Mouse (Mus musculus): ENCODE measurements around the gene F3. TPM values are rescaled to one million over a fixed set of nuclear protein-coding genes. Genes with fewer than 3 reads are reported as not detected.

The F3 gene
- total RNA-seq, 2 experiments from 2014 or later = 42.7 to 45.5 TPM

GRCm38 (mm10) chr3:121703155-121703879, 20.0 kb upstream of the F3 start:
- intact Hi-C loops (cut with DNase I) = no loop called here
- DNase-seq (ENCODE audit: low spot score in 2 of 2) = no peak

GRCm38 (mm10) chr3:121703880-121704243, 19.5 kb upstream of the F3 start:
- DNase-seq (ENCODE audit: low spot score in 2 of 2) = peak in 1 of 2 experiments; percentile 43
- intact Hi-C loops (cut with DNase I) = no loop called here

DNA sequence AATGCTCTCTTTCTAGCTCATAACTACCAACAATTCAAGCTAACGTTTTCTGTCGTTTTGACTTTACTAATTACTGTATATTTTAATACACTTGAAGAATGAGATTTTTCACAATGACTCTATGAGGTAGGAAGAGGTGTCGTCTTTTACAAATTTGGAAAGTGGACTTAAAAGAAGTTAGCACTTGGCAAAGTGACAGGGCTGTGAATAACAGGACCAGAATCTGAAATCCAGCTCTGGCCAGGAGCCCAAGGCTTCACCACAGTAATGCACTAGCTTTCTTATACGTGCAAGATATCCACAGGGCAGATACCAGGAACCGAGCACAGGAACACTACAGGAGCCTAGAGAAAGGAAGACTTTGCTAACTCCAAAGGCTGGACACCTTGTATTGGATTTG, 17.2 kb upstream of the F3 start:
- no peak for DNase-seq (ENCODE audit: low spot score in 2 of 2)
- intact Hi-C loops (cut with DNase I) = no loop called here

GRCm38 (mm10) chr3:121707106-121707505, 16.2 kb upstream of the F3 start:
- no peak for DNase-seq (ENCODE audit: low spot score in 2 of 2)
- intact Hi-C loops (cut with DNase I) = no loop called here

DNA sequence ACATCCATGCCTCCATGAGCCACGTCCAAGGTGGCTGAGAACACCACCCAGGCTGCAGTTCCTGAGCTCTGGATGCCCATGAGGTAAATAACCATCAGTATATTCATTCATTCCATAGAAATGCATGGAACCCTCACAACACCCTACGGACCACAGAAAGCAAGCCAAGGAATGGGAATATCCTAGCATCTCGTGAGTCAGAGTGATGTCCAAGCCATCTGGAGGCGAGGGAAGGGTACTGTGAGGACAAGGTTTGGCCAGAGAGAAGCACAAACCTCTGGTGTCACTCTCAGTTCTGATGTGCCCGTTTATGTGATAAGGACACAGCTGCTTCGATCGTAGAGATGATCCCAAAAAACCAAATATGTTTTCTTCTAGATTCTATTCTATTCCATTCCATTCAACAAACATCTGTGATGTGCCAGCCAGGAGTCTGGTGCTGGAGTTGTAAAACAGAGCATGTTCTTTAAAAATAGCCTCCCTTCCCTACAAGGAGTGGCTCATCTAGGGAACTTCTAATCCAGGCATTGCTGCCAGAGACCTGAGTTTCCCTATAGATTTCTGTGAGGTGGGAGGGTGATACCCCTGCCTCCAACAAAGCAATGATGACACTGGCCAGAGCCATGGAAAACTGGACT, 12.3 kb upstream of the F3 start:
- peak in 1 of 2 experiments; percentile 57 for DNase-seq (ENCODE audit: low spot score in 2 of 2)
- intact Hi-C loops (cut with DNase I) = no loop called here

GRCm38 (mm10) chr3:121712222-121712621, 11.1 kb upstream of the F3 start:
- no peak for DNase-seq (ENCODE audit: low spot score in 2 of 2)

GRCm38 (mm10) chr3:121713151-121713701, 10.1 kb upstream of the F3 start:
- no peak for DNase-seq (ENCODE audit: low spot score in 2 of 2)
- intact Hi-C loops (cut with DNase I) = no loop called here

More at GRCm38 (mm10) chr3:121712222-121712621, 11.1 kb upstream of the F3 start:
- intact Hi-C loops (cut with DNase I) = no loop called here

DNA sequence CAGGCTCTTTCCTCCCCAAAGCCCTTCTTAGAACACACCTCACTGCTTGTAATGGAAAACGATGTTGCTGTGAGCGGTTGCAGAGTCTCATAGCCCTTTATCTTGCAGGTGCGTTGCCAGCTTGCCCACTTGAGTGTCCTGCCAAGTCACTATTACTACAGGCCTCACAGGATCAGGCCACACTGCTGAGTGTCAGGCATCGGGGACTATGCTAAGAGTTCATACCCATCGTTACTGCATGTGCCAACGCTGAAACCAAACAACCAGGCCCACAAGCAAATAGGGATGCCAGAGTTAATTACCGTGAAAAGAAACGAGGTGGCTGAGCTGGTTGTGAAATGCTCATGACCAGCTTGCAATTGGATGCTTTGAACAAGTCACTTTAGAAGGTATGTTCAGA, 9.5 kb upstream of the F3 start:
- DNase-seq (ENCODE audit: low spot score in 2 of 2) = no peak
- intact Hi-C loops (cut with DNase I) = no loop called here

GRCm38 (mm10) chr3:121714461-121714860, 8.9 kb upstream of the F3 start:
- intact Hi-C loops (cut with DNase I) = no loop called here
- DNase-seq (ENCODE audit: low spot score in 2 of 2) = no peak

- intact Hi-C loops (cut with DNase I) = no loop called here
- no peak for DNase-seq (ENCODE audit: low spot score in 2 of 2)
Observed at GRCm38 (mm10) chr3:121715336-121715735, 8.0 kb upstream of the F3 start.

DNA sequence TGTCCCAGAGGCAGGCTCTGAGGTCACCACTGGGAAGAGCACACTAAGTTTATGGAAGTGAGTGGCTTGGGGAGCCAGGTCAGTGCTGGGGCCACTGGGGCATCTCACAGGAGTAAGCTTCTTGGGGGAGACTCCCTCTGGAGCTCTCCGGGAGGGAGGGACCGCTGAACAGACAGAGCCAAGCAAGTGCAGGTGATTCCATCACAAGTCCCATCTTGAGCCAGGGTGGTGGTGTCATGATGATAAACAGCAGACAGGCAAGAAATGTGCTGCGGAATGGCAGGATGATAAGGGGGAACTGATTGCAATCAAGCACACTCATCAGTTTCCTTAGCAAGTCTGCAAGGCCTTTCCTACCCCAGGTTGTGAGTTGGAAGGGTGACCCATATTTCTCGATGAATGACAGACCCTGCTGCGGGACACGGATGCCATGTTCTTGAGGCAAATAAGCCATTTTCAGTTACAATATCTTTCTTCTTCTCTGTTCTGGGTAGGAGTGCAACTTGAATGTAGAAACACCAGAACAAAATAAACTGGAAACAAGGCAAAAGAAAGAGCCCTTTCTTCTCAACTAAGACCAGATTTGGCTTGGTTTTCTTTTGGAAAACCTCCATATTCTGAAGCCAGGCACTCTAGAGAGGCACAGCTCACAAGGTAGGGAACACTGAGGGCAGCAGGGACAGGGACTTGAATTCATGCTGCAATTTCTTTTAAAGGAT, 7.4 kb upstream of the F3 start:
- intact Hi-C loops (cut with DNase I) = no loop called here
- peak in 1 of 2 experiments; percentile 53 for DNase-seq (ENCODE audit: low spot score in 2 of 2)

DNA sequence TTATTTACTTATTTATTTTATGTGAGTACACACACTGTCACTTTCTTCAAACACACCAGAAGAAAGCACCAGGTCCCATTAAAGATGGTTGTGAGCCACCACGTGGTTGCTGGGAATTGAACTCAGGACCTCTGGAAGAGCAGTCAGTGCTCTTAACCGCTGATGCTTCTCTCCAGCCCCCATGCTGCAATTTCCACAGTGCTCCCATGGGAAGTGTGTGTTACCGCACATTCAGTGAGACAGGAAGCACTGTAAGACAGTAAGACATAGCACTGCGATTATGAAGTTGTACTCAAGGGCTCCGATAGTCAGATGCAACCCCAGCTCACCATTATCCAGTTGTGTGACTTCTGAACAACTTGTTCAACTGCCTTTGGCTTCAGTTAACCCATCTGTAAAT, 6.9 kb upstream of the F3 start:
- DNase-seq (ENCODE audit: low spot score in 2 of 2) = no peak
- intact Hi-C loops (cut with DNase I) = no loop called here

DNA sequence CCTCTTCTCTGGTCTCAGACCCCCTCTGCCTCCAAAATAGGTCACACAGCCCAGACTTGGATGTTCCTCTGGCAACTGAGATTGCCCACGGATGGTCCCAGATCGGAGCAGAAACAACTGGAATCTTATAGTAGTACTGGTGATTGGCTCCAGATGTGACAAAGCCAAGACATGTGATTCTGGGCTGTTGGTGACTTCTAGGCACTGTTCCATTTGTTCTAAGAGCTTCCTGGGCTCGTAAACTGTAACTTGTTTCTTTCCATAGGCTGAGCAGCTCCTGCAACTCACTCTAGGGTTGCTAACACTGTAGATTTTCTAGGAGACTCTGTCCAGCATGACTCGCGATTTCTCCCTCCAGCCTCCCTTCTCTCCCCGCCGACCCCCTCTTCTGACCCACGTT, 4.7 kb upstream of the F3 start:
- no peak for DNase-seq (ENCODE audit: low spot score in 2 of 2)
- intact Hi-C loops (cut with DNase I) = no loop called here

- intact Hi-C loops (cut with DNase I) = no loop called here
- no peak for DNase-seq (ENCODE audit: low spot score in 2 of 2)
Observed at GRCm38 (mm10) chr3:121719701-121720100, 3.6 kb upstream of the F3 start.

- intact Hi-C loops (cut with DNase I) = no loop called here
- no peak for DNase-seq (ENCODE audit: low spot score in 2 of 2)
Observed at GRCm38 (mm10) chr3:121720801-121721690, 2.3 kb upstream of the F3 start.

GRCm38 (mm10) chr3:121721691-121722070, 1.7 kb upstream of the F3 start:
- intact Hi-C loops (cut with DNase I) = loop anchor here (2.0 kb wide), 1 partner anchor 85 kb away; no protein-coding TSS in a partner anchor
- no peak for DNase-seq (ENCODE audit: low spot score in 2 of 2)

DNA sequence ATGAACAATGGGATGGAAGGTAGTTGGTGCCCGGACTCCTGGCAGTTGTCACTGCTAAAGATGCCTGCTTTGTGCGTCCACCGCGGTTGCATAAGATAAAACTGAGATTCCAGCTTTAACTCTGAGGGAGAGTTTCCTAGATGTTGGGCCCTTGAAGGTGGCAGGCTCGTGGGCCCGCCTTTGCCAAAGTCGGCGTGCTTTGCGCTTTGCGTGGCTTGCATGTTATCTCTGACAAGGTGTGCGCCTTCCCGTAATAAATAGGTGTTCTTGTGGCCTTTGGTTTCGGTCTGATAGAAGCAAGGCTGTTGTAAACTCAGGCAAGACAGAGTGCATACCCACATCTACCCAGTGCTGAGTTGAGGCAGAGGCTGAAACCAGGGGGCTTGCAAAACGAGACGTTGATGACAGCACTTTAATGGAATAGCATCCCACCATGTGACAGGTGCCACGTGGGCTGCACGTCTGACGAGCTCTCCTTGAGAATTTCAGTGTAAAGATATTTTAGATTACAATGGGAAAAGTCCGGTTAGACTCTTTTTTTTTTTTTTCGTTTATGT, 709 bp downstream of the F3 start:
- intact Hi-C loops (cut with DNase I) = loop anchor here (2.0 kb wide), 1 partner anchor 87 kb away; no protein-coding TSS in a partner anchor
- peak; percentile 41 to 44 for DNase-seq (ENCODE audit: low spot score in 2 of 2)

DNA sequence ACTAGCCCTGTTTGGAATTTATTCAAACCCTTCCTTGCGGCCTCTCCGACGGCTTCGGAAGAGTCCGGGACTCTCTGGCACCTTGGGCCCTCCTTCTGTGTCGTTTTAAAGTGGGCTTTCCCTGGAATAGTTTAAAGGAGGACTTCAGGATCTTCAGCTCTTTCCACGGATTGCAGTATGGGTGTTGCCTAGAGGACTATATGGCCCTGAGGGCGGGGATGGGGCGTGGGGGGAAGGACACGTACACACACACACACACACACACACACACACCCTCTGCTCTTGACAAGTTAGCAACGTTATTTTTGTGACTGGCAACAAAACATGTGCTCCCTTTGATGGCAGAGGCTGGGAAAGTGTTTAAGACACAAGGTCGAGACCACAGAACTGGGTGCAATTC, 1.2 kb downstream of the F3 start:
- intact Hi-C loops (cut with DNase I) = no loop called here
- DNase-seq (ENCODE audit: low spot score in 2 of 2) = no peak

- intact Hi-C loops (cut with DNase I) = no loop called here
Observed at GRCm38 (mm10) chr3:121725651-121726050, 2.3 kb downstream of the F3 start.

More at GRCm38 (mm10) chr3:121725651-121726050, 2.3 kb downstream of the F3 start:
- no peak for DNase-seq (ENCODE audit: low spot score in 2 of 2)
